Mouse (Mus musculus): ENCODE data around the gene Htr1f. TPM values are rescaled to one million over a fixed set of nuclear protein-coding genes. Genes with fewer than 3 reads are reported as not detected.

The Htr1f gene
- polyA plus RNA-seq, 1 experiment from 2014 or later: not detected

DNA sequence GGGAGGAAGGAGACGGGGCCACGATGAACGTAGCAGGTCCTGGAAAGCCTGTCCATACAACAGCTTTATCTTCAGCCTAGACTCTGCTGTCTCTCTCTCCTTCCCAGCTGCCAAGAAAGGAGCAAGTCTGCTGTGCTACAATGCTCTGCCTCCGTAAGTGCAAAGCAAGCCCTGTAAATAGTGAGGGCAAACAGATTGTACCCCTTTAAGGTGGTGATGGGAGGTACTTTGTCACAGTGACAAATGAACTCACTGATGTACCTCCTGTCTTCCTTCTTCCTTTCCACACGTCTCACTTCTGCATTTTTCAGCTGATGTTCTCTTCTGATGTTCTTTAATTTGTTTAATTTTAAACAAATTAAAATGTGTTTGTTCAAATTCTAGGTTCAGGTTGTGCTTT, 221.8 kb downstream of the Htr1f start:
- 0 out of 2 replicates have a peak, but pooled peaks cover 2% of the 10 kb centered on the region for H3K4me1 ChIP-seq (replicated peaks; ENCODE audit: control insufficient read depth, insufficient read depth, low read length)
- no peaks in the 10 kb centered on the region for H3K27me3 ChIP-seq (replicated peaks; ENCODE audit: control insufficient read depth, insufficient read depth, low read length)
- 40% methylated on average over 5 of the region's 5 CpGs for WGBS
- no peaks in the 10 kb centered on the region for H3K9me3 ChIP-seq (ENCODE audit: control insufficient read depth, low read length)
- no peak overlapping the region for H3K4me3 ChIP-seq (ENCODE audit: low read depth, low read length)
- H3K9ac ChIP-seq (ENCODE audit: low read depth, low read length): no peak overlapping the region
- no peak overlapping the region for H3K4me2 ChIP-seq
- no peak for DNase-seq (ENCODE audit: low spot score)
- no peak overlapping the region for H3K27ac ChIP-seq (ENCODE audit: low read depth, low read length)
- no peak for ATAC-seq (replicated peaks; ENCODE audit: low FRiP score)
- no peaks in the 10 kb centered on the region for H3K36me3 ChIP-seq (ENCODE audit: control insufficient read depth, insufficient read depth, low read length)

DNA sequence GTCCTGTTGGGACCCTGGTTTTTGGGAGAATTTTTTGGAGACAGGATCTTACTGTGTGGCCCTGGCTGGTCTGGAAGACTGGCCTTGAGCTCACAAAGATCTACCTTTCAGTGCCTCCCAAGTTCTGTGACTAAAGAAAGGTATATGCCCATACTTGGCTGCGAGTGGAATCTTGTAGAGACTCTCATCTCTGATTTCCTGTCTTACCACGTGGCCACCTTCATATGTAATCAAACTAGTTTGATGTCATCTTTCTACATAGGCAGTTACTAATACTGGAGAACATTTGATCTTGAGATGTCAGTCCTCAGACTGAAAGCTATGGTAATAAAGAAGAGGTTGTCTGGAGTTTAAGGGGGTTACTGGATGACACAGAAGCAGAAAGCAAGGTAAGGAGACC, 224.2 kb downstream of the Htr1f start:
- ATAC-seq (replicated peaks; ENCODE audit: low FRiP score): no peak
- no peaks in the 10 kb centered on the region for H3K9me3 ChIP-seq (ENCODE audit: control insufficient read depth, low read length)
- WGBS: 70% methylated on average over 2 of the region's 2 CpGs

DNA sequence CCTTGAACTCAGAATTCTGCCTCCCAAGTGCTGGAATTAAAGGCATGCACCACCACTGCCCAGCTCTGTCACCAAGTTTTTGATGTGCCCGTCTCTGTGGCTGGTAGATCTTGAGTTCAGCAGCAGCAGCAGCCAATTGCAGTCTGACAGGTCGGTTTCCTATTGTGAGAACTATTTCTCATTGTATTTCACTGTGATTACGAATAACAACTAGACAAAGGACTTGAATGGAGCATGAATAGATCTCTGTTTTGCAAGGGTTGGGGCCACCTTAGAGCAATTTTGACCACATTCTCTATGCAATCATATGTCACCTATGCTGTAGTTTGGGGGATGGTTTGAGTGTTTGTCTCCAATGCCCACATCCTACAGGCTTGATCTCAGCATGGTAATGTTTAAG, 224.7 kb downstream of the Htr1f start:
- Histone ChIP-seq H3K9ac (ENCODE audit: low read depth, low read length) (no peak overlapping the region), H3K27me3 (replicated peaks; ENCODE audit: control insufficient read depth, insufficient read depth, low read length) (no peaks in the 10 kb centered on the region), H3K4me2 (no peak overlapping the region), H3K9me3 (ENCODE audit: control insufficient read depth, low read length) (no peaks in the 10 kb centered on the region), H3K4me1 (replicated peaks; ENCODE audit: control insufficient read depth, insufficient read depth, low read length) (0 out of 2 replicates have a peak, but pooled peaks cover 2% of the 10 kb centered on the region), H3K4me3 (ENCODE audit: low read depth, low read length) (no peak overlapping the region), H3K27ac (ENCODE audit: low read depth, low read length) (no peak overlapping the region), H3K36me3 (ENCODE audit: control insufficient read depth, insufficient read depth, low read length) (no peaks in the 10 kb centered on the region)
- no peak for ATAC-seq (replicated peaks; ENCODE audit: low FRiP score)
- DNase-seq (ENCODE audit: low spot score): no peak
- 74% methylated on average over 3 of the region's 3 CpGs for WGBS

More for the DNA sequence above, 224.2 kb downstream of the Htr1f start:
- H3K4me1 ChIP-seq (replicated peaks; ENCODE audit: control insufficient read depth, insufficient read depth, low read length): 0 out of 2 replicates have a peak, but pooled peaks cover 2% of the 10 kb centered on the region
- H3K9ac ChIP-seq (ENCODE audit: low read depth, low read length): no peak overlapping the region
- H3K36me3 ChIP-seq (ENCODE audit: control insufficient read depth, insufficient read depth, low read length): no peaks in the 10 kb centered on the region
- no peak overlapping the region for H3K4me2 ChIP-seq
- H3K27ac ChIP-seq (ENCODE audit: low read depth, low read length): no peak overlapping the region
- no peaks in the 10 kb centered on the region for H3K27me3 ChIP-seq (replicated peaks; ENCODE audit: control insufficient read depth, insufficient read depth, low read length)
- no peak overlapping the region for H3K4me3 ChIP-seq (ENCODE audit: low read depth, low read length)
- DNase-seq (ENCODE audit: low spot score): no peak

DNA sequence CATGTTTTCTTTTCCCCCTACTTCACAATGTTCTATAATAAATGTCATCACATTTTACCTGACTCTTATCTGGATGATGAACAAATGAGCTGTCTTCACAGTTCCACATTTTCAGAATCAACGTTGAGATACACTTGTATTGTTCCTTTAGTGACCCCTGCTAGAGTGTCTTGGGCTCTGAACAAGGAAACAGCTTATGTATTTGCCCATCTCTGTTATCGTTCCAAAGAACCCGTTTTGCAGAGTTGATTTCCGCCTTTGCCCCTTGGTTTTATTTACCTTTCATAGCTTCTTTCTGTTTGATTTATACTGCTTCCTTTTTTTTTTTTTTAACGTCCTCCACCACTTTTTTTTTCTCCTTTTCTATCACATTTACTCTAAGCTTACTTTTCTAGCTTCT, 225.9 kb downstream of the Htr1f start:
- ATAC-seq (replicated peaks; ENCODE audit: low FRiP score): no peak
- Histone ChIP-seq H3K4me3 (ENCODE audit: low read depth, low read length) (no peak overlapping the region), H3K27me3 (replicated peaks; ENCODE audit: control insufficient read depth, insufficient read depth, low read length) (no peaks in the 10 kb centered on the region), H3K9me3 (ENCODE audit: control insufficient read depth, low read length) (no peaks in the 10 kb centered on the region), H3K27ac (ENCODE audit: low read depth, low read length) (no peak overlapping the region), H3K9ac (ENCODE audit: low read depth, low read length) (no peak overlapping the region), H3K36me3 (ENCODE audit: control insufficient read depth, insufficient read depth, low read length) (no peaks in the 10 kb centered on the region), H3K4me1 (replicated peaks; ENCODE audit: control insufficient read depth, insufficient read depth, low read length) (0 out of 2 replicates have a peak, but pooled peaks cover 2% of the 10 kb centered on the region), H3K4me2 (no peak overlapping the region)
- DNase-seq (ENCODE audit: low spot score): no peak
- 64% methylated on average over 5 of the region's 5 CpGs for WGBS

DNA sequence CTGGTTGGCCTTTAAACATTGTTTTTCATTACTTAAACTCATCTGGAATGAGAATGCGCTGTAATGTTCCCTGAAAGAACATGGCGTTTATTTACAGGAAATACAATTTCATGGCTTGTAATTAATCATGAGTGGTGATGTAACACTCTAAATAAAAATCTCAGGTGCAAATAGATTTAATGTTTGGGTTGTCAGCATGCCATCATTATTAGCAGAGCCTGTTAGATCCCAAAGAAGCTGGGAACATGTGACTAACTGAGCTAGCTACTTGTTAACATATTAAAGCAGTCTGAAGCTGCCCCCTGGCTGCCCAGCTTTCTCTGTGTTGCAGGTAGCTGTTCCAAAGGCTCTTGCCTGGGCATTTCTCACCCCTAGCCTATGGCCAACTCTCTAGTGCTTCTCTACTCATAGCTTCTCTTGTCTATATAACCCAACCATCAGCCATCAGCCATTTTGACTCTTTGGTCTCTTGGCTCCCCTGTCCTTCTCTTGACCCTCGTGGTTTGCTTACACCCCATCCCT, 227.0 kb downstream of the Htr1f start:
- no peaks in the 10 kb centered on the region for H3K27me3 ChIP-seq (replicated peaks; ENCODE audit: control insufficient read depth, insufficient read depth, low read length)
- ATAC-seq (replicated peaks; ENCODE audit: low FRiP score) (no peak), DNase-seq (ENCODE audit: low spot score) (no peak)
- H3K9me3 ChIP-seq (ENCODE audit: control insufficient read depth, low read length): no peaks in the 10 kb centered on the region
- H3K4me1 ChIP-seq (replicated peaks; ENCODE audit: control insufficient read depth, insufficient read depth, low read length): no peaks in the 10 kb centered on the region
- 83% methylated on average over 3 of the region's 3 CpGs for WGBS
- no peak overlapping the region for H3K4me3 ChIP-seq (ENCODE audit: low read depth, low read length)
- no peaks in the 10 kb centered on the region for H3K36me3 ChIP-seq (ENCODE audit: control insufficient read depth, insufficient read depth, low read length)
- H3K9ac ChIP-seq (ENCODE audit: low read depth, low read length): no peak overlapping the region
- H3K4me2 ChIP-seq: no peak overlapping the region
- H3K27ac ChIP-seq (ENCODE audit: low read depth, low read length): no peak overlapping the region

DNA sequence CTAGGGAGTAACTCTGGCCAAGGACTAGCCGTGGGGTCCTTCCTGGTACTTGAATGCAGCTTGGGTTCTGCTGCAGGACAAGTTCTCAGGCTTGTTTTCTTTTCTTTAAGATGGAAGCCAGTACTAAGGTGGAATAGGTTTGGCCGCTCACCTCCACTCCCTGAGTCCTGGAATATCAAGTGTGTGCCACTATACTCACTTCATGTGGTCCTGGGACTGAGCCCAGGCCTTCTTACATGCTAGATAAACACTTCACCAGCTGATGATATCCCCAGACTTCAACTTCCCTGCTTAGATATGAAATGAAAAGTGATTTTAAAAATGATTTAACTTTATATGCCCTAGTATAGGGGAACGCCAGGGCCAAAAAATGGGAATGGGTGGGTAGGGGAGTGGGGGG, 228.3 kb downstream of the Htr1f start:
- 88% methylated on average over 3 of the region's 3 CpGs for WGBS
- DNase-seq (ENCODE audit: low spot score) (no peak), ATAC-seq (replicated peaks; ENCODE audit: low FRiP score) (no peak)
- Histone ChIP-seq H3K9ac (ENCODE audit: low read depth, low read length) (no peak overlapping the region), H3K36me3 (ENCODE audit: control insufficient read depth, insufficient read depth, low read length) (no peaks in the 10 kb centered on the region), H3K27me3 (replicated peaks; ENCODE audit: control insufficient read depth, insufficient read depth, low read length) (no peaks in the 10 kb centered on the region), H3K9me3 (ENCODE audit: control insufficient read depth, low read length) (no peaks in the 10 kb centered on the region), H3K27ac (ENCODE audit: low read depth, low read length) (no peak overlapping the region), H3K4me1 (replicated peaks; ENCODE audit: control insufficient read depth, insufficient read depth, low read length) (no peaks in the 10 kb centered on the region; the same call in 1 of the 2 replicates), H3K4me3 (ENCODE audit: low read depth, low read length) (no peak overlapping the region), H3K4me2 (no peak overlapping the region)

DNA sequence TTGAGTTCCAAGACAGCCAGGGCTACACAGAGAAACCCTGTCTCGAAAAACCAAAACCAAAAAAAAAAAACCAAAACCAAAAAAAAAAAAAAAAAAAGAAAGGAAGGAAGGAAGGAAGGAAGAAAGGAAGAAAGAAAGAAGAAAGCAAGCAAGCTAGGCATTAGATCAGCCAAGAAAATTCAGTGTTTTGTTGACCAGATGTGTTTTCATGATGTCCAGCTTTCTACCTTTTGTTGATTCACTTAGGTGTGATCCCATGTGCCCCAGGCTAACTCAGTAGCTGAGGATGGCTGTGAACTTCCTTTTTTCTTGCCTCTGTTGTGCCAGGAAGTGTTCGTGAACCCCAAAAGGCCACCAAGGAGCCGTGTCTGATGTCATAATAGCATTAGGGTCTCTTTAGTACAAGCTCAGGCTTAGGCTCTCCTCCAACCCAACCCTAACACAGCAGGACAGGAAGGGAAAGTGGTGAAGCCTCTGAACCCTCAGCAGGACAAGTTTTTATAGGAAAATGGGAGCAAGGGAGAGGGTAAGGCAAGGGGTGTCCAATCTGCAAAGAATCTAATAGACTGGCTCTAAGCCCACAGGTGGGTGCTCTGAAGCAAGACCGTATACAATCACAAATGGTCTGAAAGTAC, 228.9 kb downstream of the Htr1f start:
- WGBS: 75% methylated on average over 4 of the region's 4 CpGs
- H3K9ac ChIP-seq (ENCODE audit: low read depth, low read length): no peak overlapping the region
- H3K27ac ChIP-seq (ENCODE audit: low read depth, low read length): no peak overlapping the region
- H3K36me3 ChIP-seq (ENCODE audit: control insufficient read depth, insufficient read depth, low read length): no peaks in the 10 kb centered on the region
- no peaks in the 10 kb centered on the region for H3K9me3 ChIP-seq (ENCODE audit: control insufficient read depth, low read length)
- DNase-seq (ENCODE audit: low spot score): no peak
- no peaks in the 10 kb centered on the region for H3K27me3 ChIP-seq (replicated peaks; ENCODE audit: control insufficient read depth, insufficient read depth, low read length)
- no peak for ATAC-seq (replicated peaks; ENCODE audit: low FRiP score)
- H3K4me1 ChIP-seq (replicated peaks; ENCODE audit: control insufficient read depth, insufficient read depth, low read length): no peaks in the 10 kb centered on the region; the same call in 1 of the 2 replicates
- no peak overlapping the region for H3K4me2 ChIP-seq
- no peak overlapping the region for H3K4me3 ChIP-seq (ENCODE audit: low read depth, low read length)

DNA sequence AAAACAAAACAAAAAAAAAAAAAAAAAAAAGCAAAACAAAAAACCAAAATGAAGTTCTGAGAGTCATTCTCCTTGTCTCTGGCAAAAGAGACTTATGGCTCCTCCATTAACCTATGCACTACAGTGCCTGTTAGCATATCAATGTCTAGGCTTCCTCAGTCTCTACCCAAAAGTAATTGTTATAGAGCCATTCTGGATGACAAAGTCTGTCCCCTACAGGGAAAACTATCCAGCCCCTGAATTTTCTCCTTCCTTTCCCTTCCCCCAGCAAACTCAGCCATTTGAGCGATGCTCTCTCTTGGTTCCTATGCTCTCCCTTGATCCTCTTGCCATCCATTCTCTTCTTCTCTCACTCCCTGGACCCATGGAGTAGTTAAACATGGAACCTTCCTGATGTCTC, 229.8 kb downstream of the Htr1f start:
- ATAC-seq (replicated peaks; ENCODE audit: low FRiP score) (no peak), DNase-seq (ENCODE audit: low spot score) (no peak)
- Histone ChIP-seq H3K4me3 (ENCODE audit: low read depth, low read length) (no peak overlapping the region), H3K4me2 (no peak overlapping the region), H3K9me3 (ENCODE audit: control insufficient read depth, low read length) (no peaks in the 10 kb centered on the region), H3K27me3 (replicated peaks; ENCODE audit: control insufficient read depth, insufficient read depth, low read length) (no peaks in the 10 kb centered on the region), H3K36me3 (ENCODE audit: control insufficient read depth, insufficient read depth, low read length) (no peaks in the 10 kb centered on the region), H3K27ac (ENCODE audit: low read depth, low read length) (no peak overlapping the region), H3K9ac (ENCODE audit: low read depth, low read length) (no peak overlapping the region), H3K4me1 (replicated peaks; ENCODE audit: control insufficient read depth, insufficient read depth, low read length) (no peaks in the 10 kb centered on the region; the same call in 1 of the 2 replicates)
- 100% methylated on average over 1 of the region's 1 CpGs for WGBS

DNA sequence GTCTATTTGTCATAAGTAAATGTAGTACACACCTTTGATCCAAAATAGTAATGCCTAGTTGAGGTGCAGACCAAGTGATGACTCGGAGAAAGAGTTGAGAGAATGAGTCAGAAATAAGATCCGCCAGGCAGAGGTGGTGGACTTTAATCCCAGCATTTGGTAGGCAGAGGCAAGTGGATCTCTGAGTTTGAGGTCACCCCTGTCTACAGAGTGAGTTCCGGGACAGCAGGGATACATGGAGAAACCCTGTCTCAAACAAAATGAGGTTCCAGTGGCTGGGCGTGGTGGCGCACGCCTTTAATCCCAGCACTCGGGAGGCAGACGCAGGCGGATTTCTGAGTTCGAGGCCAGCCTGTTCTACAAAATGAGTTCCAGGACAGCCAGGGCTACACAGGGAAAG, 230.3 kb downstream of the Htr1f start:
- Histone ChIP-seq H3K9me3 (ENCODE audit: control insufficient read depth, low read length) (no peaks in the 10 kb centered on the region), H3K4me3 (ENCODE audit: low read depth, low read length) (no peak overlapping the region), H3K27me3 (replicated peaks; ENCODE audit: control insufficient read depth, insufficient read depth, low read length) (no peaks in the 10 kb centered on the region), H3K4me2 (no peak overlapping the region), H3K27ac (ENCODE audit: low read depth, low read length) (no peak overlapping the region), H3K4me1 (replicated peaks; ENCODE audit: control insufficient read depth, insufficient read depth, low read length) (no peaks in the 10 kb centered on the region; the same call in 1 of the 2 replicates), H3K36me3 (ENCODE audit: control insufficient read depth, insufficient read depth, low read length) (no peaks in the 10 kb centered on the region), H3K9ac (ENCODE audit: low read depth, low read length) (no peak overlapping the region)
- DNase-seq (ENCODE audit: low spot score): no peak
- WGBS: 96% methylated on average over 10 of the region's 10 CpGs
- no peak for ATAC-seq (replicated peaks; ENCODE audit: low FRiP score)
